Mouse (Mus musculus) liver, postnatal 0 days (tissue): ENCODE results near the gene Luc7l2.

ENCODE experiments used
- CTCF ChIP-seq: sonication (generic); IDR thresholded peaks from 2 replicates; pipeline ENCODE4 v1.5.1; 2016; ENCODE audit warnings: antibody characterized with exemption, low read depth
- EP300 ChIP-seq: IDR thresholded peaks from 2 replicates; pipeline ENCODE4 v1.6.1; 2016; ENCODE audit warnings: antibody characterized with exemption, low read depth, mild to moderate bottlenecking

DNA sequence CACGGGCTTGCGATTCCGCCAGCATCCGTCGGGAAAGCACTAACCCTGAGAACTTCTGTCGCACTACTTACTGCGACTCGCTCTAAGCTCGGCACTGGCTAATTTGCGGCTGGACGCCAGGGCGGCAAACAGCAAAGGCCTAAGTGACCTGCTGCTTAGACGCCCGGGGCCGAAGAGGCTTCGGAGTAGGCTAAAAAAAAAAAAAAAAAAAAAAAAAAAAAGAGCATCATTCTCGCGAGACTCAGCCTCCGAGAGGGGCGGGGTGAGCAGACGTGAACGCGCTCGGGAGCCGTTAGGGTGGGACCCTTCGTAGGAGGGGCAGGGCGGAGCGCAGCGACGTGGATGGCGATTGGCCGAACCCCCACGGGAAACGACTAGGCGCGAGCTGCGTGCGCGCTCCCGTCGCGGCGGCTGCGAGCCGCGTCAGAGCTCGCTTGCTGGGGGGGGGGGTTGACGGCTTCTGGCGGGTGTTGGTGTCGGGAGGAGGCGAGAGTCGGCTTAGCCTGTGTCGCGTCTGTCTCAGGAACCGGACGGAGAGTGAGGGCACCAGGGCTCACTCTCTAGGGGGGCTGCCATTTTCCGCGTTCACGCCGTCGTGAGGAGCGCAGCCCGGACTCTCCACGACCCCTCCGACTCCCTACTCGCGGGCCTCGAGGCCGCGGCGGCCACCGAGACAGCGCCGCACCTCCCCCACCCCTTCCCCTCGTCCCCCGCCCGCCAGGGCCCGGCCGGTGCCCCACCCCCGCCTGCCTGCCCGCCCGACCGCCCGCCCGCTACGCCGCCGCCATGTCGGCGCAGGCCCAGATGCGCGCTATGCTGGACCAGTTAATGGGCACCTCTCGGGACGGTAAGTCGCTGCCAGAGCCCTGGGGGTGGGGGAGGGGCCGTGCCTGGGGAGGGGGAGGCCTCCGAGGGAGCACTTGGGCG, at the start of gene Luc7l2:
- TF ChIP-seq CTCF (no peak), EP300 (peak; percentile 90)
